Mouse (Mus musculus): Measurements from ENCODE around the gene Gm13757. TPM values are rescaled to one million over a fixed set of nuclear protein-coding genes. Genes with fewer than 3 reads are reported as not detected.
"Not testable (repeated sequence)": the region's sequence is repeated elsewhere in the genome, so short reads cannot be mapped to it uniquely, and the experiment has no call there.

Gm13757 gene
- not detected in 2 replicates for polyA plus RNA-seq (2012; ENCODE audit: insufficient read depth, insufficient read length, low replicate concordance, missing spikeins)

GRCm38 (mm10) chr2:88449031-88449430 is at the start of gene Gm13757:
TSS of gene Gm13757 (minus strand) at chr2:88449131.
- TF ChIP-seq POLR2A (IDR thresholded peaks at IDR 0.05; ENCODE audit: insufficient read depth, low read depth, low read length) (no peak), CTCF (IDR thresholded peaks at IDR 0.05; ENCODE audit: insufficient read depth, low read depth, low read length) (no peak)
- Histone ChIP-seq H3K4me3 (ENCODE audit: insufficient read depth, low read depth, low read length) (no peak within 1 kb of the TSS), H3K4me1 (ENCODE audit: control insufficient read depth, insufficient read depth, low read length) (no peaks in the 10 kb centered on the region), H3K27ac (ENCODE audit: insufficient read depth, low read depth, low read length) (no peak within 1 kb of the TSS)
- WGBS: 93% methylated on average over 1 of the region's 1 CpGs

GRCm38 (mm10) chr2:88493020-88493419 is 44.1 kb upstream of the Gm13757 start, which contains the start of gene Olfr1185-ps1:
TSS of gene Olfr1185-ps1 (plus strand) at chr2:88493320.
- WGBS: 65% methylated on average over 2 of the region's 2 CpGs
- TF ChIP-seq POLR2A (IDR thresholded peaks at IDR 0.05; ENCODE audit: insufficient read depth, low read depth, low read length): no peak
- no peak for TF ChIP-seq CTCF (IDR thresholded peaks at IDR 0.05; ENCODE audit: insufficient read depth, low read depth, low read length)
- no peaks in the 10 kb centered on the region for H3K4me1 ChIP-seq (ENCODE audit: control insufficient read depth, insufficient read depth, low read length)

GRCm38 (mm10) chr2:88483298-88483697 is 34.4 kb upstream of the Gm13757 start, which contains the start of gene Olfr1184:
TSS of gene Olfr1184 (plus strand) at chr2:88483598.
- no peak within 1 kb of the TSS for H3K27ac ChIP-seq (ENCODE audit: insufficient read depth, low read depth, low read length)
- 91% methylated on average over 2 of the region's 2 CpGs for WGBS
- no peak for TF ChIP-seq POLR2A (IDR thresholded peaks at IDR 0.05; ENCODE audit: insufficient read depth, low read depth, low read length)
- no peak within 1 kb of the TSS for H3K4me3 ChIP-seq (ENCODE audit: insufficient read depth, low read depth, low read length)
- no peaks in the 10 kb centered on the region for H3K4me1 ChIP-seq (ENCODE audit: control insufficient read depth, insufficient read depth, low read length)

More at GRCm38 (mm10) chr2:88493020-88493419, 44.1 kb upstream of the Gm13757 start, which contains the start of gene Olfr1185-ps1:
- no peak within 1 kb of the TSS for H3K4me3 ChIP-seq (ENCODE audit: insufficient read depth, low read depth, low read length)
- H3K27ac ChIP-seq (ENCODE audit: insufficient read depth, low read depth, low read length): no peak within 1 kb of the TSS

GRCm38 (mm10) chr2:88454567-88454966 is 5.6 kb upstream of the Gm13757 start, which contains the start of gene Olfr1183:
TSS of gene Olfr1183 (plus strand) at chr2:88454867.
- not testable (repeated sequence) for H3K27ac ChIP-seq (ENCODE audit: insufficient read depth, low read depth, low read length); H3K4me1 ChIP-seq (ENCODE audit: control insufficient read depth, insufficient read depth, low read length); H3K4me3 ChIP-seq (ENCODE audit: insufficient read depth, low read depth, low read length)
- WGBS: 54% methylated on average over 1 of the region's 1 CpGs

GRCm38 (mm10) chr2:88426071-88426470 is 22.9 kb downstream of the Gm13757 start, which contains the start of gene Olfr1181:
TSS of gene Olfr1181 (minus strand) at chr2:88426171.
- Histone ChIP-seq H3K4me1 (ENCODE audit: control insufficient read depth, insufficient read depth, low read length) (no peaks in the 10 kb centered on the region), H3K4me3 (ENCODE audit: insufficient read depth, low read depth, low read length) (no peak within 1 kb of the TSS), H3K27ac (ENCODE audit: insufficient read depth, low read depth, low read length) (no peak within 1 kb of the TSS)
- TF ChIP-seq POLR2A (IDR thresholded peaks at IDR 0.05; ENCODE audit: insufficient read depth, low read depth, low read length): no peak
- TF ChIP-seq CTCF (IDR thresholded peaks at IDR 0.05; ENCODE audit: insufficient read depth, low read depth, low read length): no peak
- WGBS: 85% methylated on average over 1 of the region's 1 CpGs

DNA sequence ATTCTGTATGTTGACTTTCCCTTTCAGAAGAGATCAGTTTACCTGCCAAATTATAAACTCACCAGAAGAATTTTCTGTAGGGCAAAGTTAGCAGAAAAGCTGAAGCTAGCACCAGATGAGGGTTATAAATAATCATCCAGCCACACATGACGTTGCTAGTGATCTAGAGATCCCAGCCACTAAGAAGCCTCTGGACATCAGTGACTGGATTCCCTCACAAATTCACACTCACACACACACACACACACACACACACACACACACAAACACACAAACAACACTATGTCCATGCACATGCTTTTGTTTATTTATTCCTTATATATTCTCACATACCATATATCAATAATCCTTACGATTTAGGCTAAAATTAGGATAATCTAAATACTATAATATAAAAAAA is 29.9 kb downstream of the Gm13757 start, which contains the start of gene Olfr1180:
Gene Olfr1180 (minus strand): TSS at position 101 of the 400 bp plus-strand sequence.
- no peak within 1 kb of the TSS for H3K27ac ChIP-seq (ENCODE audit: insufficient read depth, low read depth, low read length)
- H3K4me1 ChIP-seq (ENCODE audit: control insufficient read depth, insufficient read depth, low read length): no peaks in the 10 kb centered on the region
- TF ChIP-seq CTCF (IDR thresholded peaks at IDR 0.05; ENCODE audit: insufficient read depth, low read depth, low read length) (no peak), POLR2A (IDR thresholded peaks at IDR 0.05; ENCODE audit: insufficient read depth, low read depth, low read length) (no peak)
- 78% methylated on average over 2 of the region's 2 CpGs for WGBS
- H3K4me3 ChIP-seq (ENCODE audit: insufficient read depth, low read depth, low read length): no peak within 1 kb of the TSS

DNA sequence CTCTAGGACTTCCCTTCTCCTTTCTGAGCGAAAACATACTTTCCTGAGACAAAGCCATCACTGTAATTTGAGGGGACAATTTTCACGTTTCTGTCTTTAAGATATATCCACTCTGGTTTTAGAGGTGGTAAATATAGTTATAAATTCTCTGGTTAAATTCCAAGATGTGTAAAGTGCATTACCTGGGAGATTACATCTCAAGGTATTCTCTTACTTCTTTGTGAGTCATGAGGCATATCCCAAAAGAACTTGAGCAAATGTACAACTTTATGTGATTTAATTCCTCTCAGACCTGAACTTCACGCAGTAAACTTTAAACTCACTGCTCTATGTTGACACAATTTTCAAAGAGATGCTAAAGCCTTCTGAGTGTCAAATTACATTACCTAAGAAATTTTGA is 42.6 kb downstream of the Gm13757 start, which contains the start of gene Olfr1179:
Gene Olfr1179 (minus strand): TSS at position 101 of the 400 bp plus-strand sequence.
- WGBS: 86% methylated on average over 3 of the region's 3 CpGs

More for the DNA sequence above, 42.6 kb downstream of the Gm13757 start, which contains the start of gene Olfr1179:
- Histone ChIP-seq H3K4me3 (ENCODE audit: insufficient read depth, low read depth, low read length) (no peak within 1 kb of the TSS), H3K27ac (ENCODE audit: insufficient read depth, low read depth, low read length) (no peak within 1 kb of the TSS), H3K4me1 (ENCODE audit: control insufficient read depth, insufficient read depth, low read length) (no peaks in the 10 kb centered on the region)
- TF ChIP-seq POLR2A (IDR thresholded peaks at IDR 0.05; ENCODE audit: insufficient read depth, low read depth, low read length) (no peak), CTCF (IDR thresholded peaks at IDR 0.05; ENCODE audit: insufficient read depth, low read depth, low read length) (no peak)

Other genes with a start within 250 kb of the Gm13757 start
- not detected in 2 replicates for gene Olfr1170, start 220.8 kb downstream of the Gm13757 start, polyA plus RNA-seq (2012; ENCODE audit: insufficient read depth, insufficient read length, low replicate concordance, missing spikeins)
- gene Olfr1173, start 169.3 kb downstream of the Gm13757 start, polyA plus RNA-seq (2012; ENCODE audit: insufficient read depth, insufficient read length, low replicate concordance, missing spikeins): not detected in 2 replicates
- not detected in 2 replicates for gene Olfr1174-ps, start 134.0 kb downstream of the Gm13757 start, polyA plus RNA-seq (2012; ENCODE audit: insufficient read depth, insufficient read length, low replicate concordance, missing spikeins)
- not detected in 2 replicates for gene Olfr1175-ps, start 121.9 kb downstream of the Gm13757 start, polyA plus RNA-seq (2012; ENCODE audit: insufficient read depth, insufficient read length, low replicate concordance, missing spikeins)
- not detected in 2 replicates for gene Olfr1176, start 112.4 kb downstream of the Gm13757 start, polyA plus RNA-seq (2012; ENCODE audit: insufficient read depth, insufficient read length, low replicate concordance, missing spikeins)
- gene Olfr1177-ps, start 102.6 kb downstream of the Gm13757 start, polyA plus RNA-seq (2012; ENCODE audit: insufficient read depth, insufficient read length, low replicate concordance, missing spikeins): not detected in 2 replicates
- not detected in 2 replicates for gene Olfr1178, start 62.1 kb downstream of the Gm13757 start, polyA plus RNA-seq (2012; ENCODE audit: insufficient read depth, insufficient read length, low replicate concordance, missing spikeins)
- gene Olfr1179, start 42.7 kb downstream of the Gm13757 start, polyA plus RNA-seq (2012; ENCODE audit: insufficient read depth, insufficient read length, low replicate concordance, missing spikeins): not detected in 2 replicates
- not detected in 2 replicates for gene Olfr1180, start 30.0 kb downstream of the Gm13757 start, polyA plus RNA-seq (2012; ENCODE audit: insufficient read depth, insufficient read length, low replicate concordance, missing spikeins)
- gene Olfr1181, start 23.0 kb downstream of the Gm13757 start, polyA plus RNA-seq (2012; ENCODE audit: insufficient read depth, insufficient read length, low replicate concordance, missing spikeins): not detected in 2 replicates
- gene Olfr1183, start 5.7 kb upstream of the Gm13757 start, polyA plus RNA-seq (2012; ENCODE audit: insufficient read depth, insufficient read length, low replicate concordance, missing spikeins): not detected in 2 replicates
- not detected in 2 replicates for gene Olfr1184, start 34.5 kb upstream of the Gm13757 start, polyA plus RNA-seq (2012; ENCODE audit: insufficient read depth, insufficient read length, low replicate concordance, missing spikeins)
- gene Olfr1185-ps1, start 44.2 kb upstream of the Gm13757 start, polyA plus RNA-seq (2012; ENCODE audit: insufficient read depth, insufficient read length, low replicate concordance, missing spikeins): not detected in 2 replicates
- gene Olfr1186, start 69.4 kb upstream of the Gm13757 start, polyA plus RNA-seq (2012; ENCODE audit: insufficient read depth, insufficient read length, low replicate concordance, missing spikeins): not detected in 2 replicates
- not detected in 2 replicates for gene Olfr1188, start 107.8 kb upstream of the Gm13757 start, polyA plus RNA-seq (2012; ENCODE audit: insufficient read depth, insufficient read length, low replicate concordance, missing spikeins)
- not detected in 2 replicates for gene Olfr1189, start 137.3 kb upstream of the Gm13757 start, polyA plus RNA-seq (2012; ENCODE audit: insufficient read depth, insufficient read length, low replicate concordance, missing spikeins)
- gene Olfr1191-ps1, start 191.4 kb upstream of the Gm13757 start, polyA plus RNA-seq (2012; ENCODE audit: insufficient read depth, insufficient read length, low replicate concordance, missing spikeins): not detected in 2 replicates
- gene Olfr1192-ps1, start 199.4 kb upstream of the Gm13757 start, polyA plus RNA-seq (2012; ENCODE audit: insufficient read depth, insufficient read length, low replicate concordance, missing spikeins): 63.7 TPM in 1 of 2 replicates, not detected in the other
- gene Olfr1193, start 226.5 kb upstream of the Gm13757 start, polyA plus RNA-seq (2012; ENCODE audit: insufficient read depth, insufficient read length, low replicate concordance, missing spikeins): not detected in 2 replicates
- not detected in 2 replicates for gene Olfr1195, start 240.1 kb upstream of the Gm13757 start, polyA plus RNA-seq (2012; ENCODE audit: insufficient read depth, insufficient read length, low replicate concordance, missing spikeins)

Measured in olfactory bulb, adult 2 months (tissue).